Mouse (Mus musculus) 3134 (cell line): Measurements from ENCODE around the gene Nktr.
A peak's percentile ranks its signal among the peaks of the same experiment; 100 is the strongest.

ENCODE experiments used
- DNase-seq: peaks from one replicate; pipeline ENCODE4 v3.0.0-alpha.2; 2011; ENCODE audit warnings: low spot score; ENCODE audit not compliant: insufficient read length; ENCODE audit errors: extremely low read depth

Nktr gene

DNA sequence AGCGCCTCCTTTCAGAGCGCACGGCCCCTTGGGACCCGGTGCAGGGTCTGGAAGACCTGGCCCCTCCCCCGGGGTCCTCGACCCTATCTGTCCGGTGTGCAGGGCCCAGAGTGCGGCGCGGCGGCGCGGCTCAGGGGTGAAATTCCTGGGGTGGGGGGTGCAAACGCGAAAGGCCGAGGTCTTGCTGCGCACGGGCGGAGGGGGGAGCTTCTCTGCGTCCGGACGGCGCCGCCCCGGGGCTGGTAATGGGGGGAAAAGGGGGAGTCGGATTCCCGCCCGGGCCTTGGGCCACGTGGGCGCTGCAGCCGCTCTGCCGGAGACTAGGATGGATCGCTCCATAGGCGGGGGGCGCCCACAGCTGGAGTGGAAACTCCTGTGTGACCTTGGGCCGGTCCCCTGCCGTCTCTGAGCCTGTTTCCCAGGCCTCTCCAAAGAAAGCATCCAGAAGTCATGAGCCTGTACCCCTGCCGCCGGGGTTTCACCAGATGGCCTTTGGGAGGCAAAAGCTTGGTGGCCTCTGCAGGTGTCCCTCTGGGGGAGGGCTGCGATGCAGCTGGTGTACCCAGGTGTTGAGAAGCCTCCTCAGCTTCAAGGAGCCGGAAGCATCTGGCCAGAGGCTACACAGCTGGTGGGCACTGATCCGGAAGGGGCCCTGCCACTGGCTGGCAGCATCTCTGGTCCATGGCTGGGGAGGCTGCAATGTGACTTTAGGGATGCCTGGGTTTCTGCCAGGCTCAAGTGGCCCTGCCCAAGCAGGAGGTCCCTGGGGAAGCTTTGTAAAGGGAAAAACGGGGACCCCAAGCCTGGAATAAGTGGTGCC is 41.5 kb downstream of the Nktr start:
- DNase-seq = peak; percentile 80

DNA sequence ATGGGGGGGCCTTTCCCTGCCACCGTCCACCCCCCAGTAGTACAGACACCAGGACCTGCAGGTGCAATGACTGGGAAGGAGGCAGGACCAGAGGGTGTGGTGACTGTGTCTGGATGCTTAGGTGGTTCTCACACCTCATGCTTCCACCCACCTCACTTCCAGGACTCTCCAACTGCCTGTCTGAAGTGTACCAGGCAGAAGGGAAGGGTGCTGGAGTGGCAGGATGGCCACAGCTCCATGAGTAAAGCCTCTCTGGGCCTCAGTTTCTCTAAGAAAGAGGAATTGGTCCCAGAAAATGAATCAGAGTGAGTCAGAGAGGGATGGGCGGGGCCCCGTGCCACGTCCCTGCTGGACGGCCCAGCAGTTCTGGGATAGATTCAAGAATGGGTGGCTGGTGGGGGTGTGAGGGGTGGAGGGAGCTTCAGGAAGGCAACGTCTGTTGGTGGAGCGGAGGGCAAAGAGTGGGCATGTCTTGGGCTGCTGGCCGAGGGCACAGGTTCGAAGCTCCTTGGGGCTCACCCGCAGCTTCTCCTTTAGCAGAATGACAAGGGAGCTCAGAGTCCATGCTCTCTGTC is 42.2 kb downstream of the Nktr start:
- DNase-seq = peak; percentile 78

DNA sequence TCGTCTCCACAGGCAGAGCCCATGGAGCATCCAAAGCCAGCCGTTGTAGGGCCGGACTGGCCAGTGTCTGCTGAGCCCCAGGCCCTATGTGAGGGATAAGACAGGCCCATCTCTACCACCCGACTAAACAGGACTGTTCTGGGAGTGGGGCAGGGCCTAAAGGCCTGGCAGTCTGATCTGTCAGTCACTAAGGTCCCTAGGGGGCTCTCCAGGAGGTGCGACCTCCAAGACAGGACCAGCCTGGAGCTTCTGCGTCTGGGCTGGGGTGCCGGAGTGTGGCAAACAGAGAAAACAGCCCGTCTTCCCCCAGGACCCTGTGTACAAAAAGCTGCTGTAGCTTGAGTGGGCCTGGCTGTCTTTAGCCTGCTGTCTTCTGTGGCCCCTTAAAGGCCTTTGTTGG is 42.8 kb downstream of the Nktr start:
- no peak for DNase-seq

DNA sequence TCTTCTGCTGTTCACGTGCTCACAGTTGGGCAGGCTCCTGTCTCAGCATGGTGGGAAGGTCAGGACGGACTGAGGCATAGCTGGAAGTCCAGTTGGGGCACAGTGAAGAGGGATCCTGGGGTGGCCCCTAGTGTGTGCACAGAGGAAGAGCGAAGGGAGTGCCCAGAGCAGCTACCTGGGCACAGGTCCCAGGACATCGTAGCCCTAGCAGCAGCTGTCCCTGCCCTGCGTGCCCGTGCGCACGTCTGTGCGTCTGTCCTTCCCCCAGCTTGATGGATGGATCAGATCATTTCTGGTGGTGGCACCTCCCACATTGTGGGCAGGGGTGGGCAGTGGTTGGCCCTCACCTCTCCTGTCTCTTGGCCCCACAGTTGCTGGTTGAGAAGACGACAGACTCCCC is 43.3 kb downstream of the Nktr start:
- no peak for DNase-seq

DNA sequence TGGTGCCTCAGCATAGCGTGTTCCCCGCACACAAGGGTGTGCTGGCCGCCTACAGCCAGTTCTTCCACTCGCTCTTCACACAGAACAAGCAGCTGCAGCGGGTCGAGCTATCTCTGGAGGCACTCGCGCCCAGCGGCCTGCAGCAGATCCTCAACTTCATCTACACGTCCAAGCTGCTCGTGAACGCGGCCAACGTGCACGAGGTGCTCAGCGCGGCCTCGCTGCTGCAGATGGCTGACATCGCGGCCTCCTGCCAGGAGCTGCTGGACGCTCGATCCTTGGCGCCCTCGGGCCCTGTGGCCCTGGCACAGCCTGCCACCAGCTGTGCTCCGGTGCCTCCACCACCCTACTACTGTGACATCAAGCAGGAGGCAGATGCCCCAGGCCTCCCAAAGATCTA is 43.8 kb downstream of the Nktr start:
- DNase-seq = no peak

DNA sequence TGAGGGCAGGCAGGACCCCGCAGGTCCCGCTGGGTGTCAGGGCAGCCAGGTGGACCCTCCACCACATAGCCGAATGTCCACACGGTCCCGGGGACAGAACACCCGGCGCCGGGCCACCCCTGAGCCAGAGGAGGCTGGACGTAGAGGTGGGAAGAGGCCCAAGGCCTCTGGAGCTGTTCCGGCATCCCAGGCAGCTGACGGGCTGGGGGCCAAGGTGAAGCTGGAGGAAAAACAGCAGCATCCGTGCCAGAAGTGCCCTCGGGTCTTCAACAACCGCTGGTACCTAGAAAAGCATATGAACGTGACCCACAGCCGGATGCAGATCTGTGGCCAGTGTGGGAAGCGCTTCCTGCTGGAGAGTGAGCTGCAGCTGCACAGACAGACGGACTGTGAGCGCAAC is 44.7 kb downstream of the Nktr start:
- DNase-seq = no peak

DNA sequence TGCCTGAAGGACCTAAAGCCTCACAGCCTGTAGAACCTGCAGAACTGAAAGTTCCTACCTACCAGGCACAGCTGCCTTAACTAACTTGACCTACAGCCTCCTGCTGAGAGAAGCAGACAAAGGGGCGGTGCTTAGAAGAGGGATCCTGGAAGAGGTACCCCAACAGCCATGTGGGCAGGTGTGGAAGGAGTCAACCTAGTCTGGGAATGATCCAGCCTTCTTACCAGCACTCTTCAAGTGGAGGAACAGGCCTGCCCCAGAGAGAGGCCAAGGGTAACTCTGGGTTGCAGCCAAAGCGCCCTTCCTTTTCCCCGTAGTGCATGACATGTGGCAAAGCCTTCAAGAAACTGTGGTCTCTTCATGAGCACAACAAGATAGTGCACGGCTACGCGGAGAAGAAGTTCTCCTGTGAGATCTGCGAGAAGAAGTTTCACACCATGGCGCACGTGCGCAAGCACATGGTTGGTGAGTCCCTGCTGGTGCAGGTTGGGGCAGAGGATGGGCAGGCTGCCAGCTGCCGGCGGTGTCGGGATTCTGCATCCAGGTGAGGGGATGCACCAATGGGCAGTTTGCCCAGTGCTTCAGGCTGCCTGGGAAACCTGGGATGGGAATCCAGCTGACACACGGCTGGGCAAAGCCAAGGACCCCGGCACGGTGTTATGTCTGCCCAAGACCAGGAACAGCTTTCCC is 46.3 kb downstream of the Nktr start:
- DNase-seq = no peak

DNA sequence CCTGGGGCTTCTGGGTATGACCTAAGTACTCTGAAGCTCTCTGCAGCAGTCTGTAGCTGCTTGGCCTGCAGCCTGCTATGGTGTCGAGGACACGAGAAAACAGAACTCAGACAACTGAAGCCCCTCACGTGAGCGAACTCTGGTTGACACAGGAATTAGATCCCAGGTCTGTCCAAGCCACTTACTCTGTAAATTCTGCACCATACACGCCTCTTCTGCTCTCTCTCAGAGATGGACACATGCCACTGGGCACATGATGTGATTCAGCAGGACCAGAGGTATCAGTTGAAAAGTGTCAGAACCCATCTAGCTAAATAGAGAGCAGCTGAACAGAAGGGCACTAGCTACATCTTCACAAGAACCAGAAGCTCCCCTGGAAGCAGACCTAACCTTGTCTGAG is 53.4 kb downstream of the Nktr start:
- no peak for DNase-seq

DNA sequence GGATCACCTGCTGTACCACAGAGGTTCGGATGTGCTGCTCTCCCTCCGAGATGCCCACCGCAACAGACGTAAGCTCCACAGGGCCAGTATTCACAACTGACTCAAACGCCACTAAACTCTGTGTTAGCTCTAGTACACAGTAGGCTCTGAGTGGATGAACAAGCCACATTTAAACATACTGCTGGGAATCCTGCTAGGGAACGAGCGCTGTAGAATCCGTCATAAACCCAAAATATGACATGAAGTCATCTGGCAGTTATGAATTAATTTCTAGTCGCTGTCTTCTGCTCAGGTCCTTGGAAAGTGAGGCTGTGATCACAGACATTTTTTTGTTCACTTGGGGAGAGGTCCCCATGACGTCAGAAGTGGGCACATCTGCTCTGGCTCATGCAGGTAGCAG is 57.0 kb downstream of the Nktr start:
- no peak for DNase-seq

DNA sequence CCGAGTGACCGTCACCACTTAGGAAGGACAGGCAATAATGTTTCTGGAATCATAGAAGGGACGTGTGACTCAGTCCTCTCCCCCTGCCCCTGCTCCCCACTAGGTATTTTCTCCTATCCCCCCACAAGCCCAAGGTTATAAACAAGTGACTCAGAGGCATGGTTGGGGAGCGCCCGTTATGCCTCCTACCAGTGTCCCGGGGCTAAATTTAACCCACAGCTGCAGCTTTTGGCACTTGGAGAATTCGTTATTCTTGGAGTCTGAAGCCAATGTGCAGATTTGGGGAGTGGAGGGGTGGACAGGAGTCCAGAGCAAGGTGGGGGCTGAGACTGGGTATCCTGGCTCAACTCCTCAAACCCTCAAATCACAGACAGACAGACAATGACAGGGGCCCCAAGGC is 57.5 kb downstream of the Nktr start:
- no peak for DNase-seq

DNA sequence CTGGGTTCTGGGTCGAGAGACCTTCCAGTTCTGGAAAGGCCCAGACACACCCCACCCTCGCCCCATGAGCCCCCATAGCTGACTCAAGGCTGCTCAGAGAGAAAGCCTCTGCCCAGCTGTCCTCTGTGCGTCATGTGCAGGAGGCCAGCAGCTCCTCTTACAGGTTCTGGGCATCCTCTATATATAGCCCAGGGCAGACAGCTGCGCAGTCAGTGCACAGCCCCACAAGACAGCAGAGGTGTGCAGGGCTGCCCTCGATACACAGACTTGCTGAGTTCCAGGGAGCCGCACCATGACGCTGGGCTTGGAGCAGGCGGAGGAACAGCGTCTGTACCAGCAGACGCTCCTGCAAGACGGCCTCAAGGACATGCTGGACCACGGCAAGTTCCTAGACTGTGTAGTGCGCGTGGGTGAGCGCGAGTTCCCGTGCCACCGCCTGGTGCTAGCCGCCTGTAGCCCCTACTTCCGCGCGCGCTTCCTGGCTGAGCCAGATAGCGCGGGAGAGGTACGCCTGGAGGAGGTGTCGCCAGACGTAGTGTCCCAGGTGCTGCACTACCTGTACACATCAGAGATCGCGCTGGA is 58.6 kb downstream of the Nktr start, which contains the start of gene Klhl40:
Gene Klhl40 (plus strand): TSS at position 124 of the 582 bp plus-strand sequence.
- DNase-seq = no peak

DNA sequence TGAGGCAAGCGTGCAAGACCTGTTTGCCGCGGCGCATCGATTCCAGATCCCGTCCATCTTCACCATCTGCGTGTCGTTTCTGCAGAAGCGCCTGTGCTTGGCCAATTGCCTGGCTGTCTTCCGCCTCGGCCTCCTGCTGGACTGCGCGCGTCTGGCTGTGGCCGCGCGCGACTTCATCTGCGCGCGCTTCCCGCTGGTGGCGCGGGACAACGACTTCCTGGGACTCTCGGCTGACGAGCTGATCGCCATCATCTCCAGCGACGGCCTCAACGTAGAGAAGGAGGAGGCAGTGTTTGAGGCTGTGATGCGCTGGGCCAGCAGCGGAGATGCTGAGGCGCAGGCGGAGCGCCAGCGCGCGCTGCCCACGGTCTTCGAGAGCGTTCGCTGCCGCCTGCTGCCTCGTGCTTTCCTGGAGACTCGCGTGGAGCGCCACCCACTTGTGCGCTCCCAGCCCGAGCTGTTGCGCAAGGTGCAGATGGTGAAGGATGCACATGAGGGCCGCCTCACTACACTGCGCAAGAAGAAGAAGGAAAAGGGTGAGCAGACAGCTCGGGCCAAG is 59.2 kb downstream of the Nktr start:
- DNase-seq = no peak

DNA sequence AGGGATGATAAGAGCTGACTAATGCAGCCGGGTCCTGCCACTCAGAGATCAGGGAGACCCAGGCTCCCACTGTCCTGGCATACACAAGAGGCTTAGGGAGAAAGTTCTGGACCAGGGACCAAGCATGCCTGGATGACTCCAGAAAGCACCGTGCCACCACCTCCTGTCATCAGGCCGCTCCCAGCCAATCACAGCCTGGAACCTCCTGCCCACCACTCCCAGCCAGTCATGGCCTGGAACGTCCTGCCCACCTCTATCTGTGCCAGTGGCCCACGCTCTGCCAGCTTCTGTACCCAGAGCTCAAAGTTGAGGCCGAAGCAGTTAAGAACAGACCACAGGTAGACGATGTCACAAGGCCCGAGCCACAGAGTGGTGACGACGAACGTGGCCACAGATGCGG is 65.8 kb downstream of the Nktr start:
- no peak for DNase-seq

DNA sequence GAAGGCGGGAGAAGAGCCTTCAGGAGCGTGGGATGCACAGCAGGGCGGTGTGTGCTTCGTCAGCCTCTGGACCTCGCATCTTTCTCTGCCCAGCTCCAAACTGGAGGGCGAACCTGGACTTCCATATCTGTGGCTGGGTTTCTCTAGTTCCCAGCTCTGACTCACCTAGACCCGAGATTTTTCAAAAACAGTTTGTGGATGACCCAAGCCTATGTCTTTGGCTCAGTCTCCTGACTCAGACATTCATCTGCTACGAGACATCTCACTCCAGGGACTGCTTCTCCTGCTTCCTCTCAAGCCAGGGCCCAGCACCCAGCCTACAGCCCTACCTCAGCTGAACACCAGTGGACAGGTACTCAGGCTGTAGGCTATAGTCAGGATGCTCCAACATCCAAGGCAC is 66.3 kb downstream of the Nktr start:
- DNase-seq = no peak

DNA sequence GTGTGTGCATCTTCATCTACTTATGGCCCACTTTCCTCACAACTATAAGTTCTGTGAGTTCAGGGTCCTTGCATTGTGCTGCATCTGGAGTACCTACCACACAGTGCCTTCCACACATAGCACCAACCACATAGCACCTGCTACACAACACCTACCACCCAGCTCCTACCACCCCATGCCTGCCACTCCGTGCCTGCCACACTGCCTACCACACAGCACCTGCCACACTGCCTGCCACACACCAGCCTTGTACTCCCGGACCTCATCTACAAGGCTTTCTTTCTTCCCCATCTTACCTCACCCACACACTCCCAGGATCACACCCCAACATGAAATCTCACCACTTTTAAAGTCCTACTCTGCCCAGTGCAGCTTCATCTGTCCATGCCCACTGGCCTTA is 67.4 kb downstream of the Nktr start:
- no peak for DNase-seq

DNA sequence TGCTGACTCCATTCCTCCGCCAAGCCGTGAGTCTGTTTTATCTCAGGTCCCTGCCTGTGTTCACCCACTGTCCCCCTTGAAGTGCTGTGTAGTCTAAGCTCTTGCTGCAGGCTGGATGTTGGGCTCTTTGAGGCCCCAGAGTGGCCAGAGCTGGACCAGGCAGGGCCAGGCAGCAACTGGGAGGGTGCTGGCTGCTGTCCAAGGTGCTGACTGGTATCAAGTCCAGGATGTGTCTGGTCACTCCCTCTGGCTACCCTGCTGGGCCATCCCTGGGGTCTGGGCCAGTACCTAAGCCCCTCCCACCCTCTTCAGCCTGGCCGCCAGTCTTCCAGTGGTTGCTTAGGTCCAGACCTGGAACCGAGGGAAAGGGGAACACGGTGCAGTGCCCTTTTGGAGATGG is 72.2 kb downstream of the Nktr start:
- DNase-seq = peak; percentile 41

DNA sequence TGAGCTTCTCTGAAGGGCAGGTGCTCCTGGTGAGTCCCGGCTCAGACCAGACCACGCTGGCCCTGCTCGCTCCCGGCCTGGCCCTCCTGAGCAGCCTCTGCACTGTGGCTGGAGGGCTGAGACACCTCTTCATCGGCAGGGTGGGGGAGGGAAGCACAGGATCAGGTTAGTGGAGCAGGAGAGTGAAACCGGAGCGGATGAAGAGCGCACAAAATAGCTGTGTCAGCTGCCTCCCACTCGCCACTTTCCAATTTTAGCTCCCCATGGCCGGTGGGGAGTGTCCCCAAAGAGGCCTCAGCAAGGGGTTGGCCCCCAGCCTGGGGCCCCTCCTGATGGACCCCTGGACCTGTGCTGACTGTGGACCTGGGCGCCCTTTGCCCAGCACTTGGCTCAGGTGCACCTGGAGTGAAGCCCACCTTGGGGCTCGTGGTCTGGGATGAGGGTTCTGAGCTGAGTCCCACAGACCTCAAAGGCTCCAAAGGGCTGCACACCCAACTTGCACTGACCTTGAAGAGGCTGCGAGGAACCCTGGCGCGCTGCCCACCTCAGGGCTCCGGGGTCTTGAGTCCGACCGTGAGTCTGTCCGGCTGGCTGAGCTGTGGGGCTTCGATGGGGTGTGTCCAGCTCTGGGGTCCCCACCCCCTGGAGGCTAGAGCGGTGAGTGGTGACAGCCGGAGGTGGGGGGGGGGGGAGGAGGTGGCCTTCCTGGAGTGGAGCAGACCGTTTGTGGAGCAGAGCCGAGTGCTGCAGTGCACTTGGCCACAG is 73.0 kb downstream of the Nktr start, which contains the start of gene Hhatl:
Gene Hhatl (minus strand): TSS at position 751 of the 765 bp plus-strand sequence.
- DNase-seq = no peak

DNA sequence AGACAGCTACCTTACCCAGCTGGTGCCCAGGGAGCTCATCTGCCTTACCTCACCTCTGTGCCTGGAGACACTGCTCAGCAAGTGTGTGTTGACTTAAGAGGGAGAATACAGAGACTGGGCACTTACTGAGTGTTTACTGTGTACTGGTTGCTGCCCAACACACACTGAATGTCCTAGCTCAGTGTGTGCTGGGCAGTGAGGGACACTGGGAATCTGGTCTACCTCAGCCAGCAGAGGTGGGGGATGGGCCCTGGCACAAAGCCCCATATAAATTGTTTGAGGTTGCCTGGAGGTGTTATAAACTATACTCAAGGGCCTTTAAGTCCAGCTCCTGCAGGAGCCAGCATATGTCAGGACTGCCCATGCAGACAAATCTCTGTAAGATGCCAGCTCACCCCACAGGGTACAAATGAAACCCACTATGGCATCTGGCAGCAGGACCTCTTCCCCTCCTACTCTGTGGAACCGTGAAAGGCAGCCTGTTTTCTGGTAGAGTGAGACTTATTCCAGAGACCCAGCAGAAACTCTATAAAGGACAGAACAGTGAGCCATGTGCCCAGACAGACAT is 76.1 kb downstream of the Nktr start:
- no peak for DNase-seq

DNA sequence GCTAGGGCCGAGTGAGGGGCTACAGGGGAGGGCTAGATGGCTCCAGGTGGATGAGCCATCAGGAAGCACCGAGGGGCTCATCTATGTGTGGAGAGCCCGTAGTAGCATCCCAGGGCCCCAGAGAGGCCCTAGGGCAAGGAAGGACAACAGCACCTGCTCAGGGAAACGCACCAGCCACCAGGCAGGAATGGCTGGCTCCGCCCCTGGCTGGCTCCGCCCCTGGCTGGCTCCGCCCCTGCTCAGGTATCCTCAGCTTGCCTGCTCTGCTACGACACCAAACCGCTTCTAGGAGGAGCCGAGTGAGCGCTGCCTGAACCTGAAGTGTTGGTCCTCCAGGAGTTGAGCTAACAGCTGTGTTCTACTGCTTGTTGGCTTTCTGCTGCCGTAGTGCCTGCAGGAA is 78.8 kb downstream of the Nktr start:
- DNase-seq = no peak

DNA sequence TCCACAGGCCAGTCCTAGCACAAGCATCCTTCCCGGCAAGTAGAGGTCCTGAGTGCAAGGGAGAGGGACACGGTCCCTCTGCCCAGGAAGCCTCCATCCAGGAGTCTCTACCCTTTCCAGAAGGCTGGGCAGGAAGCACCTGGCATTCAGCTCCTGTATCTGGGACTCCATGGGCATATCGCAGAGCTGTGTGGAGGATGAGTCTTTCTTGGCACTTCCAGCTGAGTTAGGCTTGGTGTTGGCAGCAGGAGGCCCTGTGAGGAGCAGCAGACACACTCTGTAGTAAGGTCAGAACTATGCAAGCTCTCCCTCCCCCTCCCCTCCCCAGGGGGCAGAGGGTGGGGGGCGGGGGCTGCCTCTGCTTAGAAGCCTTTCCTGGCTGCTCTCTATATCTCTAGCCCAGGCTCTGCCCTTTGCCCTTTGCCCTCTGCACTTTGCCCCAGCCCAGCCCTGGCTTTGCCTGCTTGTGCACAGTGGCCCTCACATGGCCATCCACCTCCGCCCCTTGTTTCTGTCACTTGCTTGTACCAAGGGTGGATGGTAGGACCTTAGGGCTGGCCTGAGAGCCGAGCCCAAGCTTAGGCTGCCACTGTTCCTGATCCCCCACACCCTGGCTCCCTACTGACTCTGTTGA is 80.0 kb downstream of the Nktr start:
- DNase-seq = no peak
